In the genomic region with DNA sequence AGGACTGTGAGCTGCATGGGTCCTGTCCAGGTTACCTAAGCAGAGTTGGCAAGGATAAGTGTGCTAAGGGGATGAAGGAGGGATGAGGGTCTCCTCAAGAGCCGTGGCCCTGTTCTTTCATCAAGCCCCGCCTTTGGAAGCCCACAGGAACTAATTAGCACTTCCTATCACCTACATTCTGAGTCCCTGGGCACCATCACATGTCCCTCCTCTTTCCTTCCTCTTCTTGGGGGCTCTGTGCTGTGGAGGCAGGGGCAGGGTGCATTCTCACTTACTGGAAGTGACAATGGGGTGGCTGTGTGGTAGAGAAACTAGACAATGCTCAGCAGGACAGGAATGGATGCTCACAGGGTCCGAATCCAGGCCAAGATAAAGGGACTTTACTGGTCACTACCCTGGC, we compare ENCODE assay signal across 8 mouse cellular contexts. TPM values are rescaled to one million over a fixed set of nuclear protein-coding genes. Genes with fewer than 3 reads are reported as not detected.
DNase-seq lines count a peak whose midpoint lies in the region; ATAC-seq lines count a peak whose summit lies in the region.

No protein-coding gene starts in this region.

- no peaks in the 10 kb centered on the region for H3K27me3 ChIP-seq in midbrain, embryonic 12.5 days
- H3K27me3 ChIP-seq in midbrain, embryonic 10.5 days (ENCODE audit: low read depth, poor library complexity, severe bottlenecking), result no peaks in the 10 kb centered on the region
- no peaks in the 10 kb centered on the region for H3K27me3 ChIP-seq in limb, embryonic 13.5 days
- H3K27me3 ChIP-seq in stomach, embryonic 16.5 days (ENCODE audit: control insufficient read depth, insufficient read depth, low read length), result no peaks in the 10 kb centered on the region

- 48% methylated on average over 3 of the region's 3 CpGs for WGBS in midbrain, embryonic 12.5 days
- WGBS in midbrain, embryonic 10.5 days, result 47% methylated on average over 3 of the region's 3 CpGs
- 22% methylated on average over 3 of the region's 3 CpGs for WGBS in limb, embryonic 13.5 days
- 22% methylated on average over 3 of the region's 3 CpGs for WGBS in stomach, embryonic 16.5 days

- no peaks in the 10 kb centered on the region for H3K36me3 ChIP-seq in midbrain, embryonic 12.5 days
- H3K36me3 ChIP-seq in midbrain, embryonic 10.5 days, result no peaks in the 10 kb centered on the region
- no peaks in the 10 kb centered on the region for H3K36me3 ChIP-seq in limb, embryonic 13.5 days
- H3K36me3 ChIP-seq in stomach, embryonic 16.5 days (ENCODE audit: control insufficient read depth, insufficient read depth, low read length), result no peaks in the 10 kb centered on the region

- no peak overlapping the region for H3K4me2 ChIP-seq in midbrain, embryonic 12.5 days (replicated peaks)
- peak overlapping the region; percentile 21; the same call in 1 of the 2 replicates for H3K4me2 ChIP-seq in limb, embryonic 13.5 days (replicated peaks)
- H3K4me2 ChIP-seq in stomach, embryonic 16.5 days (ENCODE audit: low read depth, low read length), result peak overlapping the region; percentile 16; the same call in 1 of the 2 replicates

- 0 out of 2 replicates have a peak overlapping the region, but pooled peaks have one; percentile 28 for H3K9ac ChIP-seq in midbrain, embryonic 12.5 days (replicated peaks)
- peak overlapping the region; percentile 50; the same call in 1 of the 2 replicates for H3K9ac ChIP-seq in limb, embryonic 13.5 days
- peak overlapping the region; percentile 46; the same call in 1 of the 2 replicates for H3K9ac ChIP-seq in stomach, embryonic 16.5 days (ENCODE audit: low read length)

- H3K4me1 ChIP-seq in midbrain, embryonic 12.5 days, result peaks cover 19% of the 10 kb centered on the region
- peaks cover 28% of the 10 kb centered on the region for H3K4me1 ChIP-seq in midbrain, embryonic 10.5 days
- peaks cover 31% of the 10 kb centered on the region for H3K4me1 ChIP-seq in limb, embryonic 13.5 days
- H3K4me1 ChIP-seq in stomach, embryonic 16.5 days (ENCODE audit: control insufficient read depth, insufficient read depth, low read length), result peaks cover 32% of the 10 kb centered on the region

- 0 out of 2 replicates have a peak overlapping the region, but pooled peaks have one; percentile 15 for H3K27ac ChIP-seq in midbrain, embryonic 12.5 days (replicated peaks)
- H3K27ac ChIP-seq in midbrain, embryonic 10.5 days (replicated peaks), result no peak overlapping the region
- H3K27ac ChIP-seq in limb, embryonic 13.5 days, result peak overlapping the region; percentile 74; the same call in 1 of the 2 replicates
- H3K27ac ChIP-seq in stomach, embryonic 16.5 days (ENCODE audit: low read length), result peak overlapping the region; percentile 91

- no peaks in the 10 kb centered on the region for H3K9me3 ChIP-seq in midbrain, embryonic 12.5 days
- no peaks in the 10 kb centered on the region; the same call in 1 of the 2 replicates for H3K9me3 ChIP-seq in midbrain, embryonic 10.5 days (replicated peaks)
- no peaks in the 10 kb centered on the region for H3K9me3 ChIP-seq in limb, embryonic 13.5 days
- H3K9me3 ChIP-seq in stomach, embryonic 16.5 days (replicated peaks; ENCODE audit: control insufficient read depth, low read length), result no peaks in the 10 kb centered on the region

- ATAC-seq in midbrain, embryonic 12.5 days (ENCODE audit: low FRiP score, low read depth), result no peak
- ATAC-seq in limb, embryonic 13.5 days (ENCODE audit: low FRiP score, low read depth), result no peak
- no peak for ATAC-seq in stomach, embryonic 16.5 days (ENCODE audit: insufficient read depth, low FRiP score)

- DNase-seq in heart, adult 11 months, result peak; percentile 94
- DNase-seq in heart, adult 8-10 months (ENCODE audit: low spot score), result no peak
- DNase-seq in midbrain, embryonic 10.5 days (ENCODE audit: low spot score), result no peak
- DNase-seq in urinary bladder, adult 2 months (ENCODE audit: low spot score), result no peak
- DNase-seq in ovary, postnatal 36 days (ENCODE audit: low spot score), result no peak

- no peak overlapping the region for H3K4me3 ChIP-seq in midbrain, embryonic 12.5 days
- no peak overlapping the region for H3K4me3 ChIP-seq in midbrain, embryonic 10.5 days
- H3K4me3 ChIP-seq in limb, embryonic 13.5 days, result no peak overlapping the region
- H3K4me3 ChIP-seq in stomach, embryonic 16.5 days (replicated peaks; ENCODE audit: low read length), result no peak overlapping the region

RNA-seq across cellular contexts. Expression of gene Gnb1, which starts 3.4 kb away (rescaled TPM):
- total RNA-seq in heart, adult 8-10 months (2022), result 100 to 1,000 TPM; 136 to 150 (median 142) TPM
- polyA plus RNA-seq in midbrain, embryonic 12.5 days (2016; fragmentation: Nextera tagmentation; extraction: Ambion mirVana), result 751 and 797 TPM in 2 replicates
- 630 and 714 TPM in 2 replicates for polyA plus RNA-seq in midbrain, embryonic 10.5 days (2016; fragmentation: Nextera tagmentation; extraction: Ambion mirVana)
- 506 and 533 TPM in 2 replicates for polyA plus RNA-seq in limb, embryonic 13.5 days (2015; fragmentation: Nextera tagmentation; extraction: Ambion mirVana)
- polyA plus RNA-seq in stomach, embryonic 16.5 days (2015; fragmentation: Nextera tagmentation; extraction: Ambion mirVana), result 312 and 332 TPM in 2 replicates
- polyA plus RNA-seq in urinary bladder, adult 2 months (2012; rRNA removed), result 328 and 338 TPM in 2 replicates

RNA-seq across cellular contexts. Expression of gene Tmem52, which starts 18.8 kb away (rescaled TPM):
- total RNA-seq in heart, adult 8-10 months (2022), result 1 to 10 TPM; 4.2 to 9.6 (median 6.2) TPM
- 0.20 TPM in 1 of 2 replicates, not detected in the other for polyA plus RNA-seq in midbrain, embryonic 12.5 days (2016; fragmentation: Nextera tagmentation; extraction: Ambion mirVana)
- polyA plus RNA-seq in midbrain, embryonic 10.5 days (2016; fragmentation: Nextera tagmentation; extraction: Ambion mirVana), result 0.14 TPM in 1 of 2 replicates, not detected in the other
- not detected in 2 replicates for polyA plus RNA-seq in limb, embryonic 13.5 days (2015; fragmentation: Nextera tagmentation; extraction: Ambion mirVana)
- polyA plus RNA-seq in stomach, embryonic 16.5 days (2015; fragmentation: Nextera tagmentation; extraction: Ambion mirVana), result 2.6 TPM in 1 of 2 replicates, not detected in the other
- polyA plus RNA-seq in urinary bladder, adult 2 months (2012; rRNA removed), result 2.0 and 2.5 TPM in 2 replicates
